Mouse (Mus musculus) Patski (cell line): ENCODE data around the gene Synpo2l. TPM values are rescaled to one million over a fixed set of nuclear protein-coding genes. Genes with fewer than 3 reads are reported as not detected.

Source experiments
- ATAC-seq: fragments of 100-300 bp; one replicate; pipeline ENCODE4 v1.8.0; 2021
- CTCF ChIA-PET: fragments of 350-600 bp; sonication (Branson Sonifier 250); formaldehyde crosslinking; loops from one replicate; lab custom pipeline; 2022; ENCODE audit warnings: inconsistent platforms; lab: Charles Lee
- POLR2A ChIA-PET: fragments of 350-600 bp; sonication (Branson Sonifier 250); formaldehyde crosslinking; loops from one replicate; lab custom pipeline; 2022; ENCODE audit warnings: antibody characterized with exemption, inconsistent platforms; lab: Charles Lee
- DNase-seq: peaks from one replicate; pipeline ENCODE4 v3.0.0-alpha.2; 2011; ENCODE audit warnings: low read depth, low spot score
- H3K27me3 ChIP-seq: fragments of 371-371 bp; one replicate; pipeline ENCODE4 v1.5.1; 2021
- CTCF ChIP-seq: fragments of 100-300 bp; IDR thresholded peaks from one replicate; pipeline ENCODE4 v1.5.1; 2021
- in situ Hi-C: fragments of 300-500 bp; cut with MboI; formaldehyde crosslinking; loops from 3 replicates; pipeline ENCODE4 v1.11.1; 2018; ENCODE audit warnings: low pct_unique_long_range_greater_than_20kb, mixed read lengths
- polyA plus RNA-seq: library from polyadenylated mRNA; unstranded; gene quantifications from one replicate; pipeline ENCODE4 v1.2.3, GENCODE M21; 2021

Synpo2l gene
- polyA plus RNA-seq, 1 experiment from 2014 or later: 0.55 TPM

DNA sequence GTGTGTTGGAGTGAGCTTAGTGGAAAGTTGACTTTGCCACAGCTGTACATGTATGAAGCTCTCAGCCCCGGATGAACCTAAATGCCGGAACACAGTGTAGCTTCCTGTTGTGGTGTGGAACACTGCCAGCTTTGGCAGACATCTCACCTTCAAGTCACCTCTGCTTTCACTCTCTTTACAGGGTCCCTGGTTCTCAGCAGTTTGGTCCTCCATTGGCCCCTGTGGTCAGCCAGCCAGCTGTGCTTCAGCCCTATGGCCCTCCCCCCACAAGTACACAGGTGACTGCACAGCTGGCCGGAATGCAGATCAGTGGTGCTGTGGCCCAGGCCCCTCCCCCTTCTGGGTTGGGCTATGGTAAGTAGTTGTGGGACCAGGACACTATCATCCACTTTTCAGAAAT lies 14.3 kb upstream of the Synpo2l start:
- DNase-seq: no peak
- POLR2A ChIA-PET: interaction anchor here (0.7 to 1.1 kb wide), 3 partner anchors 11 to 249 kb away, joined by 3 read pairs; partner anchors contain the start of gene Fut11

GRCm38 (mm10) chr14:20681742-20682141 lies 13.6 kb upstream of the Synpo2l start:
- ChIA-PET CTCF (interaction anchor here (1.6 kb wide), 1 partner anchor 12 kb away, joined by 6 read pairs; no protein-coding TSS in a partner anchor), POLR2A (no interaction called here)
- in situ Hi-C loops: no loop called here
- no peaks in the 10 kb centered on the region for H3K27me3 ChIP-seq
- no peak for ATAC-seq
- no peak for DNase-seq
- TF ChIP-seq CTCF: no peak

More for the DNA sequence above, 14.3 kb upstream of the Synpo2l start:
- in situ Hi-C loops: no loop called here
- no peak for TF ChIP-seq CTCF
- H3K27me3 ChIP-seq: no peaks in the 10 kb centered on the region
- CTCF ChIA-PET: interaction anchor here (1.6 kb wide), 1 partner anchor 11 kb away, joined by 6 read pairs; no protein-coding TSS in a partner anchor
- ATAC-seq: no peak

DNA sequence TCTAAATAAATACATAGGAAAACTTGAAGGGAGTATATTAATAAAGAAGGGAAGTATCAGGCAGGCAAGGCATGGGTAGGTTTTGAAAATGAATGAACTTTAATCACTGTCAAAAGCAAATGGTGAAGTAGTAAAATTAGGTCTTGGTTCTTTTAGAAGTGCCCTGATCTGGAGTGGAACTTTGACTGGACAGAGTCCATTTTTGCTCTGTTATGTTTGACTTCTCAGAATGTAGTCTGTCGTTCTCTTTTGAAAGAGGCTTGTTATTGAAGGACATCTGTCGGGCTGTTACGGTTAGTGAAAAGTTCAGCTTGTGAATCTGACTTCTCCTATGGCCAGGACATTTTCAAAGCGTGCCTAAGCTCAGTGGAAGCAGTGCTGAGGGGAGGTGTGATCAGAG lies 9.8 kb upstream of the Synpo2l start:
- H3K27me3 ChIP-seq: no peaks in the 10 kb centered on the region
- ChIA-PET CTCF (no interaction called here), POLR2A (no interaction called here)
- DNase-seq: no peak
- no peak for TF ChIP-seq CTCF
- ATAC-seq: no peak
- in situ Hi-C loops: no loop called here

GRCm38 (mm10) chr14:20674064-20674833 lies 6.1 kb upstream of the Synpo2l start, which contains the start of gene Sec24c:
Gene Sec24c, plus strand, starts transcription at chr14:20674308.
- no peak for TF ChIP-seq CTCF
- H3K27me3 ChIP-seq: no peaks in the 10 kb centered on the region
- ChIA-PET CTCF (interaction anchor here (0.9 to 1.5 kb wide), 3 partner anchors 11 to 130 kb away, joined by 3 to 5 read pairs (median 3); no protein-coding TSS in a partner anchor), POLR2A (interaction anchor here (0.6 to 1.1 kb wide), 9 partner anchors 9 to 137 kb away, joined by 3 to 6 read pairs (median 4); partner anchors contain the start of gene Usp54)
- in situ Hi-C loops: no loop called here
- ATAC-seq (peak; percentile 86), DNase-seq (peak; percentile 88)

DNA sequence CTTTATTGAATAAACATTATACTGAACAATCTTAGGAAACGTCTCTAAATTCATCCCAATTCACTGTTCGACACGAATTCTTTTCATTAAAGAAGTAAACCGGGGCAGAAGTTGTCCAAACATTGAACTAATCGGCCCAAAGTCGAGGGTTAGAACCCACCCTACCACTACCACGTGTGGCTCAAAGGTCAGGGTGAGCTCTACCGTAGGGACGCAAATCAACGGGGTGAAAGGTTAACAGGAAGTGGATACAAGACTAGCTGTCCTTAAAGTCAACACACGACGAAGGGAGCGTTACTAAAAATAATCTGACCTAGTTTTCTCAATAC lies 5.5 kb upstream of the Synpo2l start:
- in situ Hi-C loops: no loop called here
- H3K27me3 ChIP-seq: no peaks in the 10 kb centered on the region
- ChIA-PET POLR2A (interaction anchor here (0.6 to 1.0 kb wide), 8 partner anchors 8 to 137 kb away, joined by 3 to 6 read pairs (median 4); partner anchors contain the start of gene Usp54), CTCF (interaction anchor here (0.8 to 1.5 kb wide), 4 partner anchors 10 to 130 kb away, joined by 3 to 5 read pairs (median 4); no protein-coding TSS in a partner anchor)
- no peak for TF ChIP-seq CTCF
- no peak for DNase-seq
- no peak for ATAC-seq

GRCm38 (mm10) chr14:20672990-20673389 lies 4.8 kb upstream of the Synpo2l start:
- no peaks in the 10 kb centered on the region for H3K27me3 ChIP-seq
- in situ Hi-C loops: no loop called here
- TF ChIP-seq CTCF: peak; percentile 68
- DNase-seq: no peak
- POLR2A ChIA-PET: interaction anchor here (1.0 kb wide), 1 partner anchor 109 kb away, joined by 3 read pairs; no protein-coding TSS in a partner anchor
- ATAC-seq: no peak
- CTCF ChIA-PET: interaction anchor here (0.8 to 1.5 kb wide), 3 partner anchors 9 to 97 kb away, joined by 3 to 5 read pairs (median 5); no protein-coding TSS in a partner anchor

- in situ Hi-C loops: loop anchor here (5.0 kb wide), 1 partner anchor 265 kb away; no protein-coding TSS in a partner anchor
- no peak for ATAC-seq
- H3K27me3 ChIP-seq: no peaks in the 10 kb centered on the region
- no peak for TF ChIP-seq CTCF
- POLR2A ChIA-PET: no interaction called here
- no peak for DNase-seq
- CTCF ChIA-PET: no interaction called here
Observed at GRCm38 (mm10) chr14:20667469-20667868, 685 bp downstream of the Synpo2l start.

GRCm38 (mm10) chr14:20664436-20664835 lies 3.7 kb downstream of the Synpo2l start:
- no peak for ATAC-seq
- TF ChIP-seq CTCF: no peak
- H3K27me3 ChIP-seq: no peaks in the 10 kb centered on the region
- POLR2A ChIA-PET: interaction anchor here (0.6 kb wide), 1 partner anchor 56 kb away, joined by 3 read pairs; no protein-coding TSS in a partner anchor
- no peak for DNase-seq
- in situ Hi-C loops: no loop called here
- CTCF ChIA-PET: interaction anchor here (1.0 to 1.6 kb wide), 4 partner anchors 9 to 219 kb away, joined by 3 to 5 read pairs (median 3); no protein-coding TSS in a partner anchor

DNA sequence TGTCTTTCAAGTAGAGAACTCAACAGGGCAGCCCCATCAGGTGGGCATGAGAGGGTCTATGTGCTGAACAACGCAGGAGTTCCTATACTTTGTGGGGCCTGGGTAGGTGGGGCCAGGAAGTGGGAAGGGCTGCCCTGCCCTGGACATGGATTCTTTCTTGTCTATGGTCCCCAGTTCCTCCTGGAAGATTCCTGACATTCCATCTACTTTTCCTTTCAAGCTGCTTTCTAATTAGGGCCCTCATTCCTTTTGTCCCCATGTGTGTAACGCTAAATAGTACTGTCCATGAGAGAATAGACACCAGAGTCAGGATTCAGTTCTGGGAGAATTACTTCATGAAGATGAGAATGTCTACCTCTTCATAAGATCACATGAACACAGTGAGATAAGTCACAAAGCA lies 4.6 kb downstream of the Synpo2l start:
- TF ChIP-seq CTCF: no peak
- ATAC-seq (no peak), DNase-seq (no peak)
- in situ Hi-C loops: no loop called here
- ChIA-PET CTCF (interaction anchor here (1.0 to 6.2 kb wide), 5 partner anchors 10 to 218 kb away, joined by 3 to 72 read pairs (median 3); no protein-coding TSS in a partner anchor), POLR2A (interaction anchor here (0.6 kb wide), 1 partner anchor 55 kb away, joined by 3 read pairs; no protein-coding TSS in a partner anchor)
- H3K27me3 ChIP-seq: no peaks in the 10 kb centered on the region

DNA sequence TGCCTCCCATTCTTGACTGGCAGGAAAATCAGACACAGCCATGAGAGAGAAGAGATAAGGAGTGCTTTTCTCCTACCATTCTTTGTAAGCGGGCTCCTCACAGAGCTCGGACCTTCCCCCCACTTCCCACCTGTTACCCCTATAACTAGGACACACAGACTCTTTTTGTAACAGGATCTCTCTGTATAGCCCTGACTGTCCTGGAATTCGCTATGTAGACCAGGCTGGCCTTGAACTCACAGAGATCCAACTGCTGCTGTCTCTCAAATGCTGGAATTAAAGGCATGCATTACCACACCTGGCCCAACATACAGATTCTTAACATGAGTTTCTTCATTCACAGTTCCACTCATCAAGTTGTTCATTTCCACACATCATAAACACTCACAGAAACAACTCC lies 5.4 kb downstream of the Synpo2l start:
- CTCF ChIA-PET: interaction anchor here (6.2 kb wide), 1 partner anchor 86 kb away, joined by 72 read pairs; no protein-coding TSS in a partner anchor
- no peaks in the 10 kb centered on the region for H3K27me3 ChIP-seq
- DNase-seq (no peak), ATAC-seq (no peak)
- no peak for TF ChIP-seq CTCF
- POLR2A ChIA-PET: interaction anchor here (0.8 kb wide), 1 partner anchor 45 kb away, joined by 3 read pairs; no protein-coding TSS in a partner anchor
- in situ Hi-C loops: no loop called here
